Mouse (Mus musculus): Measurements from ENCODE around the gene Sf3a2.
"Not testable (repeated sequence)": the region's sequence is repeated elsewhere in the genome, so short reads cannot be mapped to it uniquely, and the experiment has no call there.

Sf3a2 gene

GRCm38 (mm10) chr10:80804340-80804739 is 6.3 kb downstream of the Sf3a2 start:
- no peak for DNase-seq (ENCODE audit: low spot score in 2 of 2)

- DNase-seq (ENCODE audit: low spot score in 2 of 2), result no peak
These were observed 6.9 kb downstream of the Sf3a2 start, which contains the start of gene Amh for GRCm38 (mm10) chr10:80804916-80805315. TSS of gene Amh (plus strand) at chr10:80805243.

- DNase-seq (ENCODE audit: low spot score in 2 of 2), result no peak
These were observed 7.3 kb downstream of the Sf3a2 start for GRCm38 (mm10) chr10:80805322-80805721.

GRCm38 (mm10) chr10:80805925-80806324 is 7.9 kb downstream of the Sf3a2 start:
- DNase-seq (ENCODE audit: low spot score in 2 of 2), result peak; percentile 78 to 81

GRCm38 (mm10) chr10:80806341-80807056 is 8.5 kb downstream of the Sf3a2 start:
- no peak for DNase-seq (ENCODE audit: low spot score in 2 of 2)

- peak; percentile 87 to 91 for DNase-seq (ENCODE audit: low spot score in 2 of 2)
These were observed 9.1 kb downstream of the Sf3a2 start for GRCm38 (mm10) chr10:80807057-80807627.

- peak in 1 of 2 experiments; percentile 44 for DNase-seq (ENCODE audit: low spot score in 2 of 2)
These were observed 10.3 kb downstream of the Sf3a2 start for GRCm38 (mm10) chr10:80808099-80808984.

- DNase-seq (ENCODE audit: low spot score in 2 of 2), result peak; percentile 49 to 64
These were observed 11.1 kb downstream of the Sf3a2 start for GRCm38 (mm10) chr10:80808985-80809632.

GRCm38 (mm10) chr10:80810084-80810483 is 12.1 kb downstream of the Sf3a2 start:
- DNase-seq (ENCODE audit: low spot score in 2 of 2), result no peak

GRCm38 (mm10) chr10:80812391-80813041 is 14.5 kb downstream of the Sf3a2 start:
- DNase-seq (ENCODE audit: low spot score in 2 of 2), result no peak

GRCm38 (mm10) chr10:80813366-80813765 is 15.4 kb downstream of the Sf3a2 start, which contains the start of gene Jsrp1:
TSS of gene Jsrp1 (minus strand) at chr10:80813498.
- DNase-seq (ENCODE audit: low spot score in 2 of 2), result no peak

GRCm38 (mm10) chr10:80814800-80815199 is 16.8 kb downstream of the Sf3a2 start:
- no peak for DNase-seq (ENCODE audit: low spot score in 2 of 2)

GRCm38 (mm10) chr10:80816303-80816702 is 18.3 kb downstream of the Sf3a2 start:
- not testable (repeated sequence) for DNase-seq (ENCODE audit: low spot score in 2 of 2)

GRCm38 (mm10) chr10:80817164-80817563 is 19.2 kb downstream of the Sf3a2 start:
- no peak for DNase-seq (ENCODE audit: low spot score in 2 of 2)

- DNase-seq (ENCODE audit: low spot score in 2 of 2), result not testable (repeated sequence)
These were observed 20.0 kb downstream of the Sf3a2 start for GRCm38 (mm10) chr10:80817955-80818354.

GRCm38 (mm10) chr10:80818599-80819281 is 20.7 kb downstream of the Sf3a2 start:
- DNase-seq (ENCODE audit: low spot score in 2 of 2), result no peak

- DNase-seq (ENCODE audit: low spot score in 2 of 2), result no peak
These were observed 21.4 kb downstream of the Sf3a2 start for GRCm38 (mm10) chr10:80819406-80819805.

- DNase-seq (ENCODE audit: low spot score in 2 of 2), result no peak
These were observed 24.0 kb downstream of the Sf3a2 start for GRCm38 (mm10) chr10:80821991-80822390.

- DNase-seq (ENCODE audit: low spot score in 2 of 2), result no peak
These were observed 24.5 kb downstream of the Sf3a2 start for GRCm38 (mm10) chr10:80822528-80822927.

- no peak for DNase-seq (ENCODE audit: low spot score in 2 of 2)
These were observed 25.3 kb downstream of the Sf3a2 start for GRCm38 (mm10) chr10:80823316-80823715.

Data from right cerebral cortex, adult 2 months (tissue).